ENCODE assay signal across 8 mouse cellular contexts in the genomic region with DNA sequence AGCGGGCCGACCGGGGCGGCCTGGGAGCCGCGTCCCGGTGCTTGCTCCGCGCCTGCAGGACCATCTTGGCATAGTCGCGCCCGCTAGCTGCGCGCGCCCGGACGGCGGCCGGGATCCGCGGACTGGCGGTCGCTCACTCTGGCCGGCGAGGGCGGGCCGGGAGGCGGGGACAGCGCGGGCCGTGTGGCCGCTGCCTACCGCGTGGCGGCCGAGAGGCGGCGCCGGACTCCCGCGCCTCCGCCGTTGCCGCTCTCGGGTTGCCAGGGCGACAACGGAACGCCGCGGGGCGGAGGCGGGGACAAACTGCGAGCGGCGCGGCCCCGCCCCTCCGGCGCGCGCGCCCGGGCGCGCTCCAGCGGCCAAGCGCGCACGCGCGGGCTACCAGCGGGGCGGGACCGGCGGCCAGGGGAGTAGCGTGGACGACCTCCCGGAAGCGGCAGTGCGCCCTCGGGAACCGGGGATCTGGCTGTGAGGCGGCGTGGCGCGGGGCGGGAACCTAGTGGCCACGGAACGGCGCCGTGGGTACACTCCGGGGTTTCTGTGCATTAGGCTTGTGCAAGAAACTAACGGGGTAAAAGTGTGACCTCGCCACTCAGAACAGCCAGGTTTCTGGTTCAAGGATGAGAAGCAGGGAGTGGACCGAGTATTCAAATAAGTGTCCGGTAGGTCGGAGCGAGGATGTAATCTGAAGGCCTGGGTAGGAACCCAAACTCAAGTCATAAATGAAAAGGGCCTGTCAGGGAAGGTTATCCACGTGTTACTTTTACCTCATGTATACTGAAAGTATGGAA. TPM values are rescaled to one million over a fixed set of nuclear protein-coding genes. Genes with fewer than 3 reads are reported as not detected.
DNase-seq lines count a peak whose midpoint lies in the region; ATAC-seq lines count a peak whose summit lies in the region.

A gene (minus strand): TSS at position 74 of the 791 bp plus-strand sequence.

- H3K4me3 ChIP-seq in hindbrain, embryonic 16.5 days (ENCODE audit: low read length): peak within 1 kb of the TSS; percentile 89

- WGBS in hindbrain, embryonic 16.5 days: 0% methylated on average over 79 of the region's 99 CpGs

- ATAC-seq in hindbrain, embryonic 16.5 days: peak; percentile 98

- peaks cover 9% of the 10 kb centered on the region for H3K4me1 ChIP-seq in hindbrain, embryonic 16.5 days (ENCODE audit: control insufficient read depth, insufficient read depth, low read depth, low read length)

- H3K27me3 ChIP-seq in hindbrain, embryonic 16.5 days (replicated peaks; ENCODE audit: control insufficient read depth, insufficient read depth, low read length): no peaks in the 10 kb centered on the region

- peak within 1 kb of the TSS; percentile 87 for H3K9ac ChIP-seq in hindbrain, embryonic 16.5 days (ENCODE audit: low read depth, low read length)

- H3K27ac ChIP-seq in hindbrain, embryonic 16.5 days (ENCODE audit: low read depth, low read length): peak within 1 kb of the TSS; percentile 94

- DNase-seq in ZHBTc4 (ENCODE audit: low read depth, low spot score): peak; percentile 92
- peak; percentile 77 to 93 for DNase-seq in cerebellum, postnatal 4 days (ENCODE audit: low spot score in 2 of 2)
- peak; percentile 93 for DNase-seq in gastrocnemius, adult 18-20 months (ENCODE audit: low spot score)
- peak; percentile 86 for DNase-seq in left cerebral cortex, adult 11 months (ENCODE audit: low spot score)
- DNase-seq in lung, postnatal 36 days: peak; percentile 95
- peak; percentile 91 for DNase-seq in retina, embryonic 14.5 days (ENCODE audit: low spot score)
- DNase-seq in thymus, postnatal 36 days: peak; percentile 89 to 90

- H3K4me2 ChIP-seq in hindbrain, embryonic 16.5 days (ENCODE audit: low read length): peak within 1 kb of the TSS; percentile 77

- H3K36me3 ChIP-seq in hindbrain, embryonic 16.5 days (ENCODE audit: control insufficient read depth, insufficient read depth, low read length): no peaks in the 10 kb centered on the region

- no peaks in the 10 kb centered on the region for H3K9me3 ChIP-seq in hindbrain, embryonic 16.5 days (ENCODE audit: control insufficient read depth, low read length)

RNA-seq across cellular contexts. Expression of the gene that starts here (rescaled TPM):
- total RNA-seq in gastrocnemius, adult 18-20 months (2021): 1 to 10 TPM; 2.9 to 3.4 TPM
- 7.6 and 8.8 TPM in 2 replicates for polyA plus RNA-seq in hindbrain, embryonic 16.5 days (2015; fragmentation: Nextera tagmentation; extraction: Ambion mirVana)

Comparison
In these comparisons a context has a peak if more than half of its experiments do, and no peak if none do; other contexts are left out.
1. Peak in every context shown above with its lines: DNase-seq, ATAC-seq, H3K4me3 ChIP-seq and H3K27ac ChIP-seq.